21 mouse cellular contexts compared by ENCODE assay signal in genomic region chr4:138582446-138582845, GRCm38 (mm10). TPM values are rescaled to one million over a fixed set of nuclear protein-coding genes. Genes with fewer than 3 reads are reported as not detected.
"Had no signal": no experiment of that assay in that cellular context is flagged by ENCODE, and none has a peak within 500 bp of the region (broad histone marks: within the 10 kb centered on the region; RNA-seq: fewer than 3 reads in every experiment).

No protein-coding gene starts in this region.

- H3K9ac ChIP-seq: limb, embryonic 12.5 days; limb, embryonic 15.5 days; liver, embryonic 14.5 days; midbrain, embryonic 12.5 days; midbrain, embryonic 15.5 days; neural tube, embryonic 12.5 days; neural tube, embryonic 15.5 days had no signal

- H3K27ac ChIP-seq: limb, embryonic 12.5 days; limb, embryonic 15.5 days; liver, embryonic 14.5 days; macrophage; midbrain, embryonic 12.5 days; midbrain, embryonic 15.5 days; neural tube, embryonic 12.5 days; neural tube, embryonic 15.5 days had no signal

- H3K36me3 ChIP-seq: limb, embryonic 12.5 days; limb, embryonic 15.5 days; midbrain, embryonic 12.5 days; midbrain, embryonic 15.5 days; neural tube, embryonic 12.5 days; neural tube, embryonic 15.5 days had no signal

- H3K4me3 ChIP-seq: limb, embryonic 12.5 days; limb, embryonic 15.5 days; midbrain, embryonic 12.5 days; midbrain, embryonic 15.5 days; neural tube, embryonic 12.5 days; neural tube, embryonic 15.5 days had no signal

- H3K4me1 ChIP-seq: limb, embryonic 12.5 days; limb, embryonic 15.5 days; midbrain, embryonic 15.5 days had no signal

- H3K27me3 ChIP-seq: midbrain, embryonic 12.5 days; midbrain, embryonic 15.5 days; neural tube, embryonic 12.5 days; neural tube, embryonic 15.5 days had no signal

- ATAC-seq: intestine, embryonic 16.5 days; midbrain, embryonic 15.5 days had no signal

- DNase-seq: kidney, adult 18-20 months; kidney, postnatal 10 days; kidney, postnatal 36 days; layer of hippocampus, postnatal 36 days; lung, adult 18-20 months; right cerebral cortex, postnatal 25 days; thymus, adult 2 months; thymus, postnatal 14 days; thymus, postnatal 4 days had no signal

- H3K9me3 ChIP-seq: limb, embryonic 12.5 days; limb, embryonic 15.5 days; midbrain, embryonic 12.5 days; midbrain, embryonic 15.5 days; neural tube, embryonic 12.5 days; neural tube, embryonic 15.5 days had no signal

- H3K4me2 ChIP-seq: limb, embryonic 12.5 days; limb, embryonic 15.5 days; liver, embryonic 11.5 days; midbrain, embryonic 12.5 days; midbrain, embryonic 15.5 days; neural tube, embryonic 12.5 days; neural tube, embryonic 15.5 days had no signal

RNA-seq across cellular contexts. Expression of gene Vwa5b1, which starts 53.2 kb away (rescaled TPM):
- total RNA-seq: megakaryocyte, adult 5-6 weeks had no signal
- polyA plus RNA-seq: liver, embryonic 11.5 days; liver, embryonic 14.5 days; macrophage; spleen, adult 2 months had no signal
